Mouse (Mus musculus) hindbrain, postnatal 0 days (tissue): ENCODE data around the gene Hcrtr1. TPM values are rescaled to one million over a fixed set of nuclear protein-coding genes. Genes with fewer than 3 reads are reported as not detected.

Experiments used
- ATAC-seq: fragments of 200-750 bp; cut with Nextera tagmentation; 2 replicates; pipeline ENCODE4 v1.8.0; 2017; ENCODE audit warnings: mild to moderate bottlenecking, moderate TSS enrichment, moderate library complexity
- DNase-seq: peaks from one replicate; pipeline ENCODE4 v3.0.0-alpha.2; 2015; ENCODE audit warnings: low spot score
- H3K27ac ChIP-seq: fragments of 300-500 bp; sonication (generic); 2 replicates; pipeline ENCODE4 v1.5.1; 2014; ENCODE audit warnings: mild to moderate bottlenecking
- H3K27me3 ChIP-seq: fragments of 300-500 bp; sonication (generic); 2 replicates; pipeline ENCODE4 v1.6.1; 2014; ENCODE audit warnings: low read length, mixed read lengths; ENCODE audit not compliant: insufficient read depth
- H3K36me3 ChIP-seq: fragments of 300-500 bp; sonication (generic); 2 replicates; pipeline ENCODE4 v1.6.1; 2014; ENCODE audit warnings: low read length, mixed read lengths; ENCODE audit not compliant: insufficient read depth
- H3K4me1 ChIP-seq: fragments of 300-500 bp; sonication (generic); 2 replicates; pipeline ENCODE4 v1.6.1; 2014; ENCODE audit warnings: antibody characterized with exemption, low read length, mixed read lengths; ENCODE audit not compliant: insufficient read depth
- H3K4me2 ChIP-seq: fragments of 300-500 bp; sonication (generic); 2 replicates; pipeline ENCODE4 v1.6.1; 2014; ENCODE audit warnings: low read depth, mild to moderate bottlenecking, low read length, moderate library complexity, mixed read lengths
- H3K4me3 ChIP-seq: fragments of 300-500 bp; sonication (generic); 2 replicates; pipeline ENCODE4 v1.5.1; 2014; ENCODE audit warnings: low read length
- H3K9ac ChIP-seq: fragments of 300-500 bp; sonication (generic); replicated peaks from 2 replicates; pipeline ENCODE4 v1.6.1; 2014; ENCODE audit warnings: mild to moderate bottlenecking, low read length, moderate library complexity, mixed read lengths
- H3K9me3 ChIP-seq: fragments of 300-500 bp; sonication (generic); 2 replicates; pipeline ENCODE4 v1.6.1; 2016; ENCODE audit warnings: low read length, mixed read lengths
- CTCF ChIP-seq: IDR thresholded peaks from 2 replicates; pipeline ENCODE4 v1.5.1; 2016; ENCODE audit warnings: antibody characterized with exemption, control low read depth, low read depth
- WGBS: fragments of 180-500 bp; shearing (Covaris S2); extraction: QIAGEN DNeasy Blood & Tissue Kit; methylation state at CpG from one replicate; pipeline ENCODE4 v1.1.7; 2014; 5-methylcytosine and 5-hydroxymethylcytosine counted together
- polyA plus RNA-seq: library from polyadenylated mRNA; unstranded; fragments of >200 nt; fragmentation: Nextera tagmentation; extraction: Ambion mirVana; gene quantifications from 2 replicates; pipeline ENCODE4 v1.2.1, GENCODE M21; 2015
- total RNA-seq: library from RNA; depleted of rRNA; stranded (reverse); fragments of >200 nt; gene quantifications from 2 replicates; pipeline ENCODE4 v1.2.3, GENCODE M21; 2014

The Hcrtr1 gene
- total and polyA plus RNA-seq, 2 experiments from 2014 or later = 12.1 to 24.2 TPM

DNA sequence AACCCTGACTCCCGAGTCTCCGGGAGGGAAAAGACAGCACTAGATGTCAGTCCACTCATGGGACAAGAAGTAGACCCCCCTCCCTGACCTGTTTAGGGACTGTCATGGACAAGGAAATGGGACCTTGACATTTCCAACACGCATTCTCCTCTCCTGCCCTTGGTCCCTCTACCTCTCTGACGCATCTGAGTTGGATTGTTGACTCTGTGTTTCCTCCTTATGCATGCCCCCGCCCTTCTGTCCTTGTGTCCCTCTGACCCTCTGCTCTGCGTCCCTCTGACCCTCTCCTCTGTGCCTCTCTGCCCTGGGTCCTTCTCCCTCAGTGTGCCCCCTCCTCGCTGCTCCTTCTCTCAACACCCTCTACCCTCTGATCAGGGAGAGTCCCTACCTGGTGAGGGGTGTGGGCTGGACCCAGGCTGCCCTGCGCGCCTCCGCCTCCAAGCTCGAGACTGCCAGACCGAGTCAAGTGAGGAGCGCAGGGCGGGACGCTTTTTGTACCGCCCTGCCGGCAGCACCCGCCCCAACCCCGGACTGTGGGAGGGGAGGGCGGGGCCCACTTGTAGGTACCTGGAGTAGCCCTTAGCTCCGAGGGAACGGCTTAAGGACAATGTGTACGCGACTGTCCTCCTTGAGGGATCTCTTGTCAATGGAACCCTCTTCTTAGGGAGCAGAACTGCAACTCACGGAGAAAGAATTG, 35.3 kb upstream of the Hcrtr1 start:
- Histone ChIP-seq H3K4me2 (peak overlapping the region; percentile 46), H3K27me3 (0 out of 2 replicates have a peak, but pooled peaks cover 9% of the 10 kb centered on the region), H3K36me3 (no peaks in the 10 kb centered on the region), H3K4me1 (no peaks in the 10 kb centered on the region), H3K9ac (0 out of 2 replicates have a peak overlapping the region, but pooled peaks have one; percentile 3), H3K9me3 (no peaks in the 10 kb centered on the region), H3K27ac (no peak overlapping the region), H3K4me3 (peak overlapping the region; percentile 21)
- DNase-seq = no peak
- ATAC-seq = 0 out of 2 replicates have a peak, but pooled peaks have one; percentile 48
- no peak for TF ChIP-seq CTCF
- WGBS = 4% methylated on average over 25 of the region's 25 CpGs

DNA sequence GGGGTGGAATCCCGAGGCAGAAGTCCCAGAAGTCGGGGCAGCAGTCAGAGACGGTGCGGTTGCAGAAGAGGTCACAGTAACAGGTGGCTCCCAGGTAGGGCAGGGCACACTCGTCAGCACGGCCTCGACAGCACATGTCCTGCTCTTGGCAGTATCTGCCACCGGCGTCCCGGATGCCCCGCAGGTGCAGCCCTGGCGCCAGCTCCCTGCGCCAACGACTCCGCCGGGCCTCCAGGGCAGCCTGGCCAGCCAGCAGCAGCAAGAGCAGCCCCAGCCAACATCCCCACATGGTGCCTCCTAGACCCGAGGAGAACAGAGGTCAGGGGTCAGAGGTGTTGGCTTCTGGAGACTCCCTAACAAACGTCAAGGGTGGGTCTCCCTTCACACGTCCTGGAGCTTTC, 34.8 kb upstream of the Hcrtr1 start:
- Histone ChIP-seq H3K27ac (no peak overlapping the region), H3K27me3 (0 out of 2 replicates have a peak, but pooled peaks cover 9% of the 10 kb centered on the region), H3K9ac (no peak overlapping the region), H3K4me1 (no peaks in the 10 kb centered on the region), H3K9me3 (no peaks in the 10 kb centered on the region), H3K4me2 (0 out of 2 replicates have a peak overlapping the region, but pooled peaks have one; percentile 46), H3K4me3 (no peak overlapping the region), H3K36me3 (no peaks in the 10 kb centered on the region)
- no peak for TF ChIP-seq CTCF
- DNase-seq (no peak), ATAC-seq (no peak)
- 37% methylated on average over 19 of the region's 19 CpGs for WGBS

DNA sequence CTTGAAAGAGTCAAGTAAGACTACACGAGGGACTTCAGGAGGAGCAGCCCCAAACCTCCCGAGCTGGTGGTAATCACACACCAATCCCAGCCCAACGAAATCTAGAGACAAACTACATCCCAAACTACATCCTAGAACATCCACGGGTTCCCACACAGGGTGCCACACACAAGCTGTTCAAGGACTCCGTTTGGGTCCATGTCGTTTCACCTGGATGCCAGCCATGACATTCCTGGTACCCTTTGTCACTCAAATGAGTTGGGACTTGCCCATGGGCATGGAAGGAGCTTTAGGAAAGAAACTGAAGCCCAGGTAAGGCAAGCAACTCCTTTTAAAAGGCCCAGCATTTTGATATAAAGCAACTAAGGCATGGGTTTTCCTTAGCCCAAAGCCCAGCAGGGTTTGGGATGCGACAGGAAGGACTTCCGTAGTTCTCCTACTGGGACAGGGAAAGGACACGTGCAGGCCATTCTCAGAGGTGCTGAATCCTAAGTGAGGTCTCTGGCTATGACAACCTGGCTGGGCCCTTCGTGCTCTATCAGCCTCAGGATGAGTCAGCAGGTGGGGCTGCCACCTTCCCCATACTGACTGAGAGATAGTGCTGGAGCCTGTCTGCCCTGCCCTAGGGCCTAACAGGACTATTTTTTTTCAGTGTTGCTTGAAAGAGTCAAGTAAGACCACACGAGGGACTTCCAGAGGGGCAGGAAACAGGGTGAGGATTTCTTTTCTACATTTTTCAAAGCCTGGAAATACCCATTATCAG, 34.1 kb upstream of the Hcrtr1 start:
- no peaks in the 10 kb centered on the region for H3K9me3 ChIP-seq
- H3K27me3 ChIP-seq = 0 out of 2 replicates have a peak, but pooled peaks cover 9% of the 10 kb centered on the region
- no peaks in the 10 kb centered on the region for H3K4me1 ChIP-seq
- ATAC-seq (no peak), DNase-seq (no peak)
- H3K27ac ChIP-seq = no peak overlapping the region
- no peak overlapping the region for H3K4me3 ChIP-seq
- H3K4me2 ChIP-seq = no peak overlapping the region
- H3K36me3 ChIP-seq = no peaks in the 10 kb centered on the region
- whole genome bisulfite sequencing = 71% methylated on average over 11 of the region's 11 CpGs
- H3K9ac ChIP-seq = no peak overlapping the region
- no peak for TF ChIP-seq CTCF

DNA sequence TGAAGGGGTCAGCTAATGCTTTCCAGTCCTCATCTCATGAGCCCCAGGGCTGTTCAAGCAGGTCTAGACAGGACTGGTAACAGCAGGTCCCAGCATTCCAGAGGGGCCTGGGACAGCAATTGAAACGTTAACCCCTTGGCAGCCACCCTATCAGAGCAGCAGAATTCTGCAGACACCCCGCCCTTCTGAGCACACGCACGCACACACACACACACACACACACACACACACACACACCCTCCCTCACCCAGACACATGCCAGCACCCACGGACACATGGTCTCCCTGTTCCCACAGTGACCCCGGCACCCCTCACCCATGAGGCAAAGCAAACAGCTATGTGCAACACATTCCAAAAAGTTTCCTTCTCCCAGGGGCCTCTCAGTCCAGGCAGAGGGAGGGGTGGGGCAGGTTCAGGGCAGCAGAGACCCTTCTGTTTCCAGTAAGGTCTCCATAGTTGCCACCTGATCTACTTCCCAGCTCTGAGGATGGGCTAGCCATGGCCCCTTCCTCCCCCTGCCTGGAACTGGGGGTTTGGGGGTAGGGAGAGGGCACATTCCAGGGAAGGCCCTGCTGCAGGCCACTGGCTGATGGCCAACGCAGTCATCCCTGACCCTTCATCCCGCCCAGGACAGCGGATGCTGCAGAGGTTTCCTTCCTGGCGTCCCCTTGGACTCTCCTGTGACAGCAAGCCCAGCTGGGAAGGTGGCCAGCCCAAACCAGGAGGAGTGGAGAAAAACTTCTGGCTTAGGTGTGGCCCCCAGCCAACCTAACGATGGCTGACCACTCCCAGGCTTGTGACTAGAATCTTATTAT, 33.0 kb upstream of the Hcrtr1 start:
- WGBS = 66% methylated on average over 11 of the region's 11 CpGs

DNA sequence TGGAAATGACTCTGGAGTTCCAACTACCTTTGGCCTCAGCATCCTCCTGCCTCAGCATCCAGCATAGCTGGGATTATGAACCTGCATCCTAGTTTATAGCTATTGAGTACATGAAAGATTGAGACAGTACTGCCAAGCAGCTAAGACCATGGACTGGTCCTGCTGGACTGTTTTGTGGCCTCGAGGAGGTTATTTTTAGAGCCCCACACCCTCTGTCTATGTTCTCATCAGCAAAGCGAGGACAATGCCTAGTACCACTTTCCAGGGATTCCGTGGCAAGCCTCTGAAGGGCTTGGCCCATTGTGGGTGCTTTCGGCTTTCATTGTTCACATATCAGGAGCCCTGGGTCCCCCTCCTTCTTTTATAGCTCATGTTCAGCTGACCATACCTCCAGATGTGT, 31.2 kb upstream of the Hcrtr1 start:
- H3K27me3 ChIP-seq = 0 out of 2 replicates have a peak, but pooled peaks cover 9% of the 10 kb centered on the region
- no peaks in the 10 kb centered on the region for H3K36me3 ChIP-seq
- H3K9me3 ChIP-seq = no peaks in the 10 kb centered on the region
- no peak overlapping the region for H3K4me3 ChIP-seq
- H3K4me1 ChIP-seq = no peaks in the 10 kb centered on the region
- no peak overlapping the region for H3K27ac ChIP-seq
- no peak overlapping the region for H3K9ac ChIP-seq
- H3K4me2 ChIP-seq = no peak overlapping the region
- WGBS = 80% methylated on average over 4 of the region's 4 CpGs
- ATAC-seq = no peak
- DNase-seq = no peak
- no peak for TF ChIP-seq CTCF

More for the DNA sequence above, 33.0 kb upstream of the Hcrtr1 start:
- no peaks in the 10 kb centered on the region for H3K4me1 ChIP-seq
- no peak overlapping the region for H3K4me3 ChIP-seq
- H3K9ac ChIP-seq = no peak overlapping the region
- no peak overlapping the region for H3K27ac ChIP-seq
- no peaks in the 10 kb centered on the region for H3K9me3 ChIP-seq
- 0 out of 2 replicates have a peak, but pooled peaks cover 9% of the 10 kb centered on the region for H3K27me3 ChIP-seq
- ATAC-seq = no peak
- no peak for TF ChIP-seq CTCF
- H3K4me2 ChIP-seq = no peak overlapping the region
- DNase-seq = no peak
- H3K36me3 ChIP-seq = no peaks in the 10 kb centered on the region

DNA sequence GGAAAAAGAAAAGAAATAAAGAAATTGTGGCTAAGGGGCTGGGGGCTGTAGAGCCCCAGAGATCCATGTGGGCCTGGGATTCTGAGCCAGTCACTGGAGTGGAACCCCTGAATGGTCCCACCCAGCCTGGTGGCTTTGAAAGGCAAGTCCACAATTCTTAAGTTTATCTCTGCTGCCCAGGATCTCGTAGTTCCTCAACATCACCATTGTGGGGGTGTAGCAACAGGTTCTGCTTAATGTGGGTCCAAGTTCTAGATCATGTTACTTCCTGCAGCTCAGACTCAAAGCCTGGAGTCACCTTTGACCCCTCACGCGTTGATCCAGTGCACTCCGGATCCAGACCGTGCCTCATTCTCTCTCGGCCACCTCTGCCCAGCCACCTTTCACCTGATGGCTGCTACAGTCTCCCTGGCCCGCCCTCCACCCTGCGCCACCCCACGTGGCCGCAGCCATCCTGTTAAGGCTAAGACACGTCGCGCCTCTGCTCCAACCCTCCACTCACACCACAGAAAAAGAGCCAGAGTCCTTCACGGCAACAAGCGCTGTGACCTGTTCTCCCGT, 30.3 kb upstream of the Hcrtr1 start:
- Histone ChIP-seq H3K4me3 (no peak overlapping the region), H3K9ac (no peak overlapping the region), H3K4me1 (no peaks in the 10 kb centered on the region), H3K9me3 (no peaks in the 10 kb centered on the region), H3K27ac (no peak overlapping the region), H3K36me3 (no peaks in the 10 kb centered on the region), H3K27me3 (0 out of 2 replicates have a peak, but pooled peaks cover 5% of the 10 kb centered on the region), H3K4me2 (no peak overlapping the region)
- no peak for DNase-seq
- no peak for TF ChIP-seq CTCF
- ATAC-seq = no peak
- WGBS = 86% methylated on average over 16 of the region's 16 CpGs
